Mouse (Mus musculus) hindbrain, embryonic 16.5 days (tissue): ENCODE data around the gene Man2c1. TPM values are rescaled to one million over a fixed set of nuclear protein-coding genes. Genes with fewer than 3 reads are reported as not detected.
A peak's percentile ranks its signal among the peaks of the same experiment; 100 is the strongest.

ENCODE experiments used
- ATAC-seq: fragments of 200-750 bp; cut with Nextera tagmentation; 2 replicates; pipeline ENCODE4 v1.8.0; 2017; ENCODE audit warnings: moderate TSS enrichment, moderate library complexity
- H3K27ac ChIP-seq: fragments of 300-500 bp; sonication (generic); 2 replicates; pipeline ENCODE4 v1.5.1; 2014; ENCODE audit warnings: low read depth, mild to moderate bottlenecking, control low read depth, low read length, moderate library complexity
- H3K27me3 ChIP-seq: fragments of 300-500 bp; sonication (generic); replicated peaks from 2 replicates; pipeline ENCODE4 v1.6.1; 2014; ENCODE audit warnings: low read length; ENCODE audit not compliant: control insufficient read depth, insufficient read depth
- H3K36me3 ChIP-seq: fragments of 300-500 bp; sonication (generic); 2 replicates; pipeline ENCODE4 v1.6.1; 2014; ENCODE audit warnings: mild to moderate bottlenecking, low read length, moderate library complexity, mixed read lengths; ENCODE audit not compliant: control insufficient read depth, insufficient read depth
- H3K4me1 ChIP-seq: fragments of 300-500 bp; sonication (generic); 2 replicates; pipeline ENCODE4 v1.6.1; 2014; ENCODE audit warnings: low read depth, low read length; ENCODE audit not compliant: control insufficient read depth, insufficient read depth
- H3K4me2 ChIP-seq: fragments of 300-500 bp; sonication (generic); 2 replicates; pipeline ENCODE4 v1.6.1; 2014; ENCODE audit warnings: mild to moderate bottlenecking, low read length, control low read depth, moderate library complexity
- H3K4me3 ChIP-seq: fragments of 300-500 bp; sonication (generic); 2 replicates; pipeline ENCODE4 v1.5.1; 2014; ENCODE audit warnings: mild to moderate bottlenecking, low read length, control low read depth, moderate library complexity
- H3K9ac ChIP-seq: fragments of 300-500 bp; sonication (generic); 2 replicates; pipeline ENCODE4 v1.6.1; 2014; ENCODE audit warnings: low read depth, mild to moderate bottlenecking, control low read depth, low read length, moderate library complexity
- H3K9me3 ChIP-seq: fragments of 300-500 bp; sonication (generic); 2 replicates; pipeline ENCODE4 v1.6.1; 2014; ENCODE audit warnings: mild to moderate bottlenecking, low read length, moderate library complexity; ENCODE audit not compliant: control insufficient read depth
- WGBS: fragments of 180-500 bp; shearing (Covaris S2); extraction: QIAGEN DNeasy Blood & Tissue Kit; methylation state at CpG from one replicate; pipeline ENCODE4 v1.1.7; 2014; 5-methylcytosine and 5-hydroxymethylcytosine counted together
- polyA plus RNA-seq: library from polyadenylated mRNA; unstranded; fragments of >200 nt; fragmentation: Nextera tagmentation; extraction: Ambion mirVana; gene quantifications from 2 replicates; pipeline ENCODE4 v1.2.1, GENCODE M21; 2015

Gene Man2c1
- polyA plus RNA-seq, 1 experiment from 2014 or later, result 77.2 TPM

- no peak for ATAC-seq
- H3K9me3 ChIP-seq, result no peaks in the 10 kb centered on the region
- H3K36me3 ChIP-seq, result peaks cover 11% of the 10 kb centered on the region
- H3K9ac ChIP-seq, result no peak overlapping the region
- no peaks in the 10 kb centered on the region for H3K27me3 ChIP-seq
- no peak overlapping the region for H3K27ac ChIP-seq
- WGBS, result 47% methylated on average over 6 of the region's 6 CpGs
- H3K4me2 ChIP-seq, result no peak overlapping the region
- H3K4me1 ChIP-seq, result peaks cover 22% of the 10 kb centered on the region
- H3K4me3 ChIP-seq, result no peak overlapping the region
Measured at GRCm38 (mm10) chr9:57152331-57152730, 21.8 kb downstream of the Man2c1 start.

- Histone ChIP-seq H3K4me2 (no peak overlapping the region), H3K9me3 (no peaks in the 10 kb centered on the region), H3K27ac (no peak overlapping the region), H3K36me3 (peaks cover 11% of the 10 kb centered on the region), H3K4me1 (peaks cover 22% of the 10 kb centered on the region), H3K27me3 (no peaks in the 10 kb centered on the region), H3K9ac (no peak overlapping the region), H3K4me3 (no peak overlapping the region)
- no peak for ATAC-seq
- WGBS, result 93% methylated on average over 7 of the region's 7 CpGs
Measured at GRCm38 (mm10) chr9:57156383-57156782, 25.9 kb downstream of the Man2c1 start.

DNA sequence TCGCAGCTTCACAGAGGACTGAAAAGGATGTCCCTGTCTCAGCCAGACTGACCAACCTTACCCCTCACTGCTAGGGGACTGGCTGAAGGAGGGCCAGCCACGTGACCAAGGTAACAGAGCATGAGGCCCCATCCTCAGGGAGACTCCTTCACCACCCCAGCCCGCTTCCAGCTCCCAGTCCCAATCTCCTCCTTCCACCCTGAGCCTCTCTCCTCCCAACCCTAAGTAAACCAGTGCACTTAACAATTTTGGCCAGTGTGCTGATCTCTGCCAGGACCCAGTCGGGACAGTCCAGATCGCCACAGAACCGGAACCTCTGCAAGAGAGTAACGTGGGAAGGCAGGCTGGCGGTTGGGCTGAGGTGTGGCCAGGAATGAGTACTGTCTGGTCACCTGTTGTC lies 26.3 kb downstream of the Man2c1 start:
- ATAC-seq, result no peak
- no peak overlapping the region for H3K4me3 ChIP-seq
- H3K4me2 ChIP-seq, result peak overlapping the region; percentile 87; the same call in 1 of the 2 replicates
- peaks cover 22% of the 10 kb centered on the region for H3K4me1 ChIP-seq
- no peak overlapping the region for H3K27ac ChIP-seq
- peaks cover 11% of the 10 kb centered on the region for H3K36me3 ChIP-seq
- no peaks in the 10 kb centered on the region for H3K9me3 ChIP-seq
- H3K27me3 ChIP-seq, result no peaks in the 10 kb centered on the region
- H3K9ac ChIP-seq, result peak overlapping the region; percentile 81; the same call in 1 of the 2 replicates
- WGBS, result 91% methylated on average over 8 of the region's 8 CpGs

GRCm38 (mm10) chr9:57157499-57157898 lies 27.0 kb downstream of the Man2c1 start:
- H3K4me2 ChIP-seq, result peak overlapping the region; percentile 87
- H3K27ac ChIP-seq, result peak overlapping the region; percentile 77; the same call in 1 of the 2 replicates
- no peak for ATAC-seq
- H3K9ac ChIP-seq, result peak overlapping the region; percentile 81
- H3K27me3 ChIP-seq, result no peaks in the 10 kb centered on the region
- 30% methylated on average over 13 of the region's 13 CpGs for WGBS
- peaks cover 22% of the 10 kb centered on the region for H3K4me1 ChIP-seq
- peaks cover 11% of the 10 kb centered on the region for H3K36me3 ChIP-seq
- no peaks in the 10 kb centered on the region for H3K9me3 ChIP-seq
- H3K4me3 ChIP-seq, result peak overlapping the region; percentile 87

GRCm38 (mm10) chr9:57158013-57158470 lies 27.6 kb downstream of the Man2c1 start, which contains the start of gene Commd4:
TSS of gene Commd4 (minus strand) at chr9:57158331.
- Histone ChIP-seq H3K9me3 (no peaks in the 10 kb centered on the region), H3K27ac (peak within 1 kb of the TSS; percentile 77)
- under 1% methylated on average over 24 of the region's 24 CpGs for WGBS

GRCm38 (mm10) chr9:57158506-57158905 lies 28.0 kb downstream of the Man2c1 start:
- ATAC-seq, result peak; percentile 55
- Histone ChIP-seq H3K4me1 (peaks cover 22% of the 10 kb centered on the region), H3K9me3 (no peaks in the 10 kb centered on the region), H3K27ac (peak overlapping the region; percentile 64), H3K4me2 (peak overlapping the region; percentile 87), H3K36me3 (peaks cover 11% of the 10 kb centered on the region), H3K9ac (peak overlapping the region; percentile 15), H3K27me3 (no peaks in the 10 kb centered on the region), H3K4me3 (peak overlapping the region; percentile 87)
- WGBS, result 34% methylated on average over 11 of the region's 11 CpGs

More at GRCm38 (mm10) chr9:57158013-57158470, 27.6 kb downstream of the Man2c1 start, which contains the start of gene Commd4:
- Histone ChIP-seq H3K36me3 (peaks cover 11% of the 10 kb centered on the region), H3K4me2 (peak within 1 kb of the TSS; percentile 87), H3K4me3 (peak within 1 kb of the TSS; percentile 87), H3K9ac (peak within 1 kb of the TSS; percentile 81), H3K27me3 (no peaks in the 10 kb centered on the region), H3K4me1 (peaks cover 22% of the 10 kb centered on the region)
- peak; percentile 92 for ATAC-seq

DNA sequence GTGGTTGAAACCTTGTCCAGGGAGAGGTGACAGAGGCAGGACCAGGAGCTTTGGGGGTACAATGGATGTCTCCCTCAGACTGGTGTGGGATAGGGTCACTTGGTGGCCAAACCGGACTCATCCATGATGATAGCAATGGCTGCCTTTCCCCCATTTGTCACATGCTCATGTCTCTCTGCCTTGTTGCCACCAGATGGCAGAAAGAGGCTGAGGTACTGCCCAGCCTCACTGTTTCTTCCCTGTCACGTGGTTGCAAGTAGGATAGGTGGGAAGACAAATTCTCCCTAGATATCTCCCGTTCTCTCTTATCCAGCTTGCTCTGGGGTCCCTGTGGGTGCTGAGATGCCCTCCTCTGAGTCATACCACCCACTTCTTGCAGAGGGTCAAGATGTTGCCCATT lies 32.0 kb downstream of the Man2c1 start:
- 18% methylated on average over 3 of the region's 3 CpGs for WGBS
- Histone ChIP-seq H3K36me3 (no peaks in the 10 kb centered on the region), H3K4me3 (no peak overlapping the region), H3K27ac (no peak overlapping the region), H3K9me3 (no peaks in the 10 kb centered on the region), H3K9ac (no peak overlapping the region), H3K4me2 (no peak overlapping the region), H3K4me1 (peaks cover 7% of the 10 kb centered on the region), H3K27me3 (no peaks in the 10 kb centered on the region)
- ATAC-seq, result no peak

DNA sequence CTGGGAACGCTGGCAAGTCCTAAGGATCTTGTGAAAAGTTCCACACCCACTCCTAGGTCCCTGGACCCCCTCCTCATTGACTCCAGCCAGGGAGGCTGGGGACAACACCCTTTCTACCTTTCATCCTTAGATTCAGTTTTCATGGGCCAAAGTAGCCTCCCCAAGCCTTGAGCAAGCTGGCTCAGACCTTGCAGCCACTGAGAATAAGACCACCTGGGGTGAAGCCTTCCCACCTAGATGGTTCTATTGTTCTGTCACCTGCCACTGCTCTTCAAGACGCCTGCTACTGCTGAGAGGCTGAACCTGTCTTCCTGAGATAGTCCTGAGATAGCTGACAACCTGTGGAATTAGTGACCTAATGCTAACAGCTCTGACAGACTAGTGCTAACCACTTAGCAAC lies 32.6 kb downstream of the Man2c1 start:
- 43% methylated on average over 2 of the region's 2 CpGs for WGBS
- H3K36me3 ChIP-seq, result no peaks in the 10 kb centered on the region
- H3K9ac ChIP-seq, result no peak overlapping the region
- H3K27ac ChIP-seq, result no peak overlapping the region
- no peak overlapping the region for H3K4me2 ChIP-seq
- H3K27me3 ChIP-seq, result no peaks in the 10 kb centered on the region
- no peak for ATAC-seq
- no peaks in the 10 kb centered on the region for H3K9me3 ChIP-seq
- H3K4me1 ChIP-seq, result peaks cover 4% of the 10 kb centered on the region; the same call in 1 of the 2 replicates
- no peak overlapping the region for H3K4me3 ChIP-seq

- H3K27ac ChIP-seq, result no peak overlapping the region
- no peak overlapping the region for H3K4me3 ChIP-seq
- ATAC-seq, result no peak
- WGBS, result 74% methylated on average over 2 of the region's 2 CpGs
- no peaks in the 10 kb centered on the region for H3K9me3 ChIP-seq
- H3K27me3 ChIP-seq, result no peaks in the 10 kb centered on the region
- H3K9ac ChIP-seq, result no peak overlapping the region
- H3K4me1 ChIP-seq, result no peaks in the 10 kb centered on the region
- no peak overlapping the region for H3K4me2 ChIP-seq
- H3K36me3 ChIP-seq, result no peaks in the 10 kb centered on the region
Measured at GRCm38 (mm10) chr9:57166173-57166572, 35.7 kb downstream of the Man2c1 start.
